Mouse (Mus musculus) monocyte, adult 2 months (primary cell): ENCODE data around the gene Dph2.
A peak's percentile ranks its signal among the peaks of the same experiment; 100 is the strongest.

Experiments used
- DNase-seq, 2 experiments: peaks; one replicate each; pipeline ENCODE4 v3.0.0; 2022; ENCODE audit warnings: low spot score in 2 of 2, low read depth in 1 of 2

The Dph2 gene

DNA sequence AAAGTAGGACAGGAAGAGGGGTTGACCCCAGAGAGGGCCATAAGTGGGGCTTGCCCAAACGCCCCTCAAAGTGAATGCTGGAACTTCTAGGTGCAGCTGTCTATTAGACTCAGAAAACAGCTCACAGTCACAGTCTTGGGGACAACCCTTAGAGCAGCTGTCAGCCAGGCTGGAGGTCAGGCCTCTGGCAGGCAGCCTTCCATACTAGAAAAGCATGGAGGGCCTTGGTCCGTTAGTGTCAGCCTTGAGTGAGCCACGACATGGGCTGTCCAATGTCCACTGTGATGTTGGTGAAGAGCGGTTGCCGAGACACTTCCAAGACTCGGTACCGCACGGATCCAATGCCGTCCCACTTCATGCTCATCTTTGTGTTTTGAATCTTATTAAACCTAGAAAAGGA lies 18.2 kb downstream of the Dph2 start:
- DNase-seq, result no peak

DNA sequence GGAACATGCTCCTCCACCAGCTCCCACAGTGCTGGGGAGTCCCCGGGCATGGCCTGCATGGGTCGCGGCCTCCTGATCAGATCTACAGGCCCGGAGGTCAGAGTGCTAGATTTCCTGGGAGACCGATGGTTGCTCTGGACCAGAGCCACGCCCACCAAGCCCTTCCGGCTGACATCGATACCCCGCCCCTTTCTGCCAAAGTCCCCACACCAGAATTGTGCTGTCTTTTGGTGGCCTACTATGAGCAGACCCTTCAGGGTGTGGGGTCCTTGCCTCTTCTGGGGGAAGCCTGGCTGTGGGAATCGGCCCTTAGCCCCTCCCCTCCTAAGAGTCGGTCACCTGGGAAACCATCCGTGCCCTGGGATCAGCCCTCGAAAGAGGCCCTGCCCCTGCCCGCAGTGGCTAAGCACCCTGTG lies 19.4 kb downstream of the Dph2 start, which contains the start of gene Ccdc24:
TSS of gene Ccdc24 (minus strand) at position 87 of the 416 bp plus-strand sequence.
- no peak for DNase-seq

DNA sequence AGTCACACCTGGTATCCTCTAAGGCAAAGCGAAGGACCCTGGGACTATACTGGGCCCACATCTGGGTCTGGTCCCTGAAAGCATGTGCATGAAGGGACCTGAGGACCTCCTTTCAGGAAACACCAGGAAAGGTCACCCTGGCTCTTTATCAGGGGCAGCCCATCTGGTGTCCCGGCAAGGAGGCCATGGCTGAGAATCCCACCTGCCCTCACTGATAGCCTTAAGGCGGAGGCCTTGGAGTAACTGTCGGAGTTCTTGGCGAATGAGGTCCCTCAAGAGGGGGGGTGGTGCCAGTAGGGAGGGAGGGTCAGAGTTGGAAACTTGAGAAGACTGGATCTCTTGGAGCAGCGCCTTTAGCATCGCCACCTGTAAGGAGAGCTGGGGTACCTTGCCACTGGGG lies 20.0 kb downstream of the Dph2 start:
- no peak for DNase-seq

DNA sequence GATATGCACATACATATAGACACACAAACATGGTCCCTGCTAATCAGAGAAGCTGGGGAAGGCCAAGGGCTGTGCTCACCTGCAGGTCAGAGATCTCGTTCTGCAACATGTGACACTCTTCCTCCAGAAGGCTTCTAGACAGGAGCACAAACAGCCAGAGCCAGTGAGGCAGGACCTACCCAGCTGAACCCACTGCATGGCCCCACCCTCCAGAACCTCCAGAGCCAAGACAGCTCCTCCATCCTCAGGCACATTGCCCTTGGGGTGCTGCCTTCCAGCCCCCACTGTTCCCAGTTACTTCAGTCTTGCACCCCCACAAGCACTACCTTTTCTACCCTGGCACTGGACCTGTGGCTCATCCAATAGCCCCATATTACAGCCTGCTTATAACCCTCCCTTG lies 21.4 kb downstream of the Dph2 start:
- no peak for DNase-seq

DNA sequence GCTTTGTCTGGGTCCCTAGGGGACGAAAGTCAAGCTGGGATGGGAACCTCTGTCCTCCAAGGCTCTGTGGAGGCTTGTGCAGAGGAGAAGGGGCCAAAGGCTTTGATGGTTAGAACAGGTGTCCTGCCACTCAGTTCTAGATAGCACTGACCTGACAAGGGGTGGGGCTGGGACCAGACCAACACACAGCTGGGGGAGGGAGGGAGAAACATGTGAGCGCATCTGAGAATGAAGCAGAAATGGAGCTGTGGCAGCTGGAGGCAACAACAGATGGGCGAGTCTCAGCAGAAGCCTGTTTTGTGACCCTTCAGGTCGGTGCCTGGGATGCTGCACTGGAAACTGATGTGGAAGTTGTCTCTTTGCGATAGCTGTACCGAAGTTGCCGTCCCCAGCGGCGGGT lies 22.5 kb downstream of the Dph2 start:
- DNase-seq, result no peak

DNA sequence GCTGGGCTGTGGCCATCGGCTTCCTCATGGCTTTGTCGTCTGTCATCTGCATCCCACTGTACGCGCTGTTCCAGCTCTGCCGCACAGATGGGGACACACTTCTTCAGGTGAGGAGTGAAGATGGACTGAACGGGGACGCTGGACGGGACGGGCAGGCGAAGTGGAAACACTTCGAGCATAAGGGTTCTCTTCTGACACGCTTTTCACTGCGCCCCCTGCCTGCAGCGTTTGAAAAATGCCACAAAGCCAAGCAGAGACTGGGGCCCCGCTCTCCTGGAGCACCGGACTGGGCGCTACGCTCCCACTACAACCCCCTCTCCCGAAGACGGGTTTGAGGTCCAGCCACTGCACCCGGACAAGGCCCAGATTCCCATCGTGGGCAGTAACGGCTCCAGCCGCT lies 24.0 kb downstream of the Dph2 start:
- DNase-seq, result peak in 1 of 2 experiments; percentile 43

DNA sequence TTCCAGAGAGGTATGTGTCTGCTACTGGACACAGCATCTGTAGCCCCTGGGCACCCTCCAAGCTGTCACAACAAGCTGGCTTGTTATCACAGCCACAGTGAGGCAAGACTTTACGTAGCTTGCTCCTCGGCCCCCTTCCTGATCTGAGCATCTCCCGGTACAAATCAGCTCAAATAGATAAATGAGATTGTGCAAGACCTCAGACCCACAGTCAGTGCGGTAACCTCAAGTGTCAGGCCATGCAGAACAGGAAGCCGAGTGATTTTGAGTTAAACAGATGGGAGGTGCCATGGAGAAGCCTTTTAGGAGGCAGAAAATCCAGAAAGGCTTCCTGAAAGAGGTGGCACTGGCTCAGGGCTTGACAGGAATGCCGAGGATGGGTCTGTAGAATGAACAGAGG lies 24.8 kb downstream of the Dph2 start:
- no peak for DNase-seq

DNA sequence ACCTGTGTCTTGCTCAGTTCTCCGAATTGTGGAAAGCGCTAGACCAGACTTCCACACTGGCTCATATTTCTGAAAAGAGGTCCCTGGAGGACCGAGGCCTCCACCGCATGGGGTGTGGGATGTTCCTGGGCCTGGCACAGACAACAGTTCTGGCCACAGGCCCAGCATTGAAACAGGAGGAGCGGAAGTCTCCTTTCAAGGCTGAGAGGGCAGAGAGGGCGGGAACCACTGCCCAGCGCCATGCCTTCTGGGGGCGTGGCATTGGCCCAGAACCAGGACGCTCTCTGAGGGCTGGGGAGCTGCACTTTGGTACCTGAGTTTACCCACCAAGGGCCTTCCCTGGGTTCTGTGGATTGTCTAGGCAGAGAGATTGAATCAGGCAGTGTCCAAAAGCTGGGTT lies 25.7 kb downstream of the Dph2 start:
- DNase-seq, result peak in 1 of 2 experiments; percentile 16

DNA sequence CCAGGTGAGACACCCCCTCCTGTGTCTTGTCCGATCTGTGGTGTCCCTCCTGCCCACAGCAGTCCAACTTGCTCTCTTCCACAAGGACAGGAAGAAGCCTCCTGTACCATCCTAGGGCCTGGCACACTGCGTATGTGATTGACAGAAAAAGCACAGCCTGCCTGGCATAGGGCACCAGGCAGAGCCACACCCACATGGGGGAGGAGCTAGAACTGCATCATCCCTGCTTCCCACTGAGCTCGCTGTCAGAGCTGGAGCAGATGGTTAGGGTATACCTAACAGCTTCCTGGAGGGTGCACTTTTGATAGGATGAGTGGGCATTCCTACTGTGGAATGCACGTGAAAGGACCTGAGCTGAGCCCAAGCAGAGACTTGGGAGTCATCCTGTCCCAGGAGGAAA lies 29.0 kb downstream of the Dph2 start:
- peak in 1 of 2 experiments; percentile 18 for DNase-seq

DNA sequence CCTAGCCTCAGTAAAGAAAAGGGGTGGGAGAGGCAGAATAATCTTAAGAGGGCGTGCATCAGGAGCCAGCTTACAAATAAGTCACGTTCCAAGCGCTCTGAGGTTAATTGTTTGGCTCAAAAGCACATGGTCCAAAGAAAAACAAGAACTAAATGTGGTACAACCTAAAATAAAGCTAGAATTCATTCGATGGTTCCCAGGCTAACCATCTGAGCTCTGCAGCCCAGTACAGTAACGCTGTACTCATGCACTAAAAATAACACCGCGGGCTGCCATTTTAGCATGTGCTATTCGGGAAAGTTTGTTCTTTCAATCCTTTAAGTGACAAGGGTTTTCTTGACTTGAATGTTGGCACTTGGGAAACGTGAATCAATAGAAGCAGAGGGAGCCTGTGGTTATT lies 31.3 kb downstream of the Dph2 start:
- DNase-seq, result no peak

DNA sequence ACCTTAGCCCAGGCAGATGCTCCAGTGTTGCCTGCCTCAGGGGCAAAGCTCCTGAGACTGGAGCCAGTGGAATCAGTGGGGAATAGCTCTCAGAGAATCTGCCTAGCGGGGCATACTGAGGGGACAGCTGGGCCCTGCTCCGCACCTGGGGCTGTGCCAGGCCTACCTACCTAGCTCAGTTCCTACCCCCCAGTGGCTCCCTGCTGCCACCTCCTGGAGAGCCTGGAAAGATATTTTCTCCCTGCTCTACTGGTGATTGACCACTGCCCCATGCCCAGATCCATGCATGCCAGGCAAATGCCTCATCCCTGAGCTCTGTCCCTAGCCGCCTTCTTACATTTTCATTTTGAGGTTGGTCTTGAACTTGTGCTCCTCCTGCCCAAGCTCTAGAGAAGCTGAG lies 33.0 kb downstream of the Dph2 start:
- DNase-seq, result no peak

DNA sequence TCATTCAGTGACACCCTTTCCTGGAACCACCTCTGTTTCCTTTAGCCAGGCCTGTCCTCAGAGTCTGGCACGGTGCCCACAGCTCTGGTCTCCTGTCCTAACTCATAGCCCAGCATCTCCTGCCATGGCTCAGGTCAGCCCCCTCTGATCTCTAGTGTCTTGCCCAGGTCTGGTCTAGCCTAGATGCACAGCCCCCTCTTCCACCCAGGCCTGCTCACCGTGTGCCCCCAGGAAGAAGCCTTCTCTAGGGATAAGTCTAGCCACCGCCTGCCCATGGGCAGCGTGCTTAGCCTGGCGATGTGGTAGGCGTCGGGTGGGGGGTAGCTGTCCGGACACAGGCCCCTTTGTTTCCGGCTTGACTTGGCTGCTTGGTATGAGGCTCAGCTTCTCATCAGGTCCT lies 36.7 kb downstream of the Dph2 start:
- DNase-seq, result no peak

DNA sequence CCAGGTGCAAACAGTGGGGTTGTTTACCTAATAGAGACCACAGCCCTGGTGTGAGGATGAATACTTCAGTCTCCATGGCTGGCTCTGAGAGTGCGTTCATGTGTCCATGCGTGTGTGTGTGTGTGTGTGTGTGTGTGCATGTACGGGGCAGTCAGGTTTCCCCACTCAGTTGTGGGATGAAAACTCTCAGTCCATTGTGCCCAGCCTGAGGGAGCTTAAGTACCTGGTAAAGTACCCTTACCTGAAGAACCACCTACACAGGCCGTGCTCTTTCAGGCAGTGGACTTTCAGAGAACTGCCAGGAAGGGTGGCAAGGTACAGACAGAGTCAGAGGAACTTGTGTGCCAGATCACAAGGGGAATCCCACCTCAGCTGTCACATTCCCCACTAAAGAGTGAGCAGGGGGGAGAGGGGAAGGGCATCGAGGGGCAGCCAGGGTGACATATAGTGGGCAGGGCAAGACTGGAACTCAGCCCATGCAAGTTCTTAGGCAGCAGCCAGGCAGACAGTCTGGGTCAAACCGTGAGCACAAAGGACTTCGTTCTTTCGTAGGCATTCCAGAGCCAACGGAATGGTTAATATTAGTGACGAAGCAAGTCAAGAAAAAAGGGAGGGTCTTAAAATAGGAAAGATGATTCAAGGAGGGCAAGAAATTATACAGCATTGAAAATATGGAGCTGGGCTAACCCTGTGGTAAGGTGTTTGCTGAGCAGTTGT lies 39.5 kb downstream of the Dph2 start:
- no peak for DNase-seq

DNA sequence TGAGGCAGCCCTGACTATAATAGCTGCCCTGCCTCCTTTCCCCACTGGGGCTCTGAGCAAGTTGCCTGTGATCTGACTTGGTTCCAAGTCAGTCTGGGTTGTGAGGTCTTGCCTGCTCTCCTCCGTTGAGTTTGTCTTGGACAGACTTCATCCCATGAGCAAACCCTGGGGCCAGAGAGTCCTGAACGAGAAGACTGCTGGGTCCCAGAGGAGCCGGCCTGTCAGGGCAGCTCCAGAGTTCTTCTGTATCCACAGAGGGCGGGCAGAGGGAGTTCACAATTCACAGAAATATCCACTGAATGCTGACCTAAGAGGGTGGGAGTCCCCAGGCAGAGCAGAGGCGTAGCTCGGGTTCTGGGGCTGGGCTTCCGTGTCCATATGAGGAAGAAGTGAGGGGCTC lies 41.0 kb downstream of the Dph2 start:
- DNase-seq, result no peak

DNA sequence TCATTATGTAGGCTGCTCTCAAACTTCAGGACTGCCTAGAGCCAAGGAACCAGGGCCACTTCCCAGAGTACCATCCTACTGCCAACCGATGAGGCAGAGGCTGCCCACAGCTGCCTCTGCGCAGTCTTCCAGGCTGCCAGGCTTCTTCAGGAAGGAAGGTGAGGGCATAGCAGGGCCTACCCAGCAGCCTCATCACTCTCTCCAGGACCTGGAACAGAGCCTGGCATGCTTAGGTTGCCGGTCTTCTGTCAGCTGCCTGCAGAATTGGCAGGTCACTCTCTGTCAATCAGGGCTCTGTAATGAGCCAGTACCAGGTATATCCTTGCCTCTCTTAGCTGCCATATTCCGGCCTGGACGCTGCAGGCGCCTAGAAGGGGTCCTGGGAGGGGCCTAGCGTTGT lies 41.7 kb downstream of the Dph2 start:
- DNase-seq, result no peak

DNA sequence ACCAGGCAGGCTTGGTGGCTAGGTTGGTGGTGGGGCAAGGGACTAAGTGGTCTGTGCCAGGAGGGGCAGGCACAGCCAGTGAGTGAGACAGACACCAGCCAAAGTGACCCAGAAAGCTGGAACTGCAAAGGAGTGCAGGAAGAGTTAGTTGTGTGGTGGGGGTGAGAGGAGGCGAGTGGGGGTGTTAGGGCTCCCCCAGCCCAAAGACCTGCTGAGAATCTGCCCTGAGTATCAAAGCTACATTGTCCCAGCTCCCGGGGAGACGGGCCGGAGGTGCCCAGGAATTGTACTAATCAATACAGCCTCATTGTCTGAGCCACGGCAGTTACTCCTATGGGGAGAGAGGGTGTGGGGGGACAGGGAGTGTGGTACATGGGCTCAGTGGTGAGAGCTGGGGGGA lies 42.3 kb downstream of the Dph2 start:
- DNase-seq, result no peak

DNA sequence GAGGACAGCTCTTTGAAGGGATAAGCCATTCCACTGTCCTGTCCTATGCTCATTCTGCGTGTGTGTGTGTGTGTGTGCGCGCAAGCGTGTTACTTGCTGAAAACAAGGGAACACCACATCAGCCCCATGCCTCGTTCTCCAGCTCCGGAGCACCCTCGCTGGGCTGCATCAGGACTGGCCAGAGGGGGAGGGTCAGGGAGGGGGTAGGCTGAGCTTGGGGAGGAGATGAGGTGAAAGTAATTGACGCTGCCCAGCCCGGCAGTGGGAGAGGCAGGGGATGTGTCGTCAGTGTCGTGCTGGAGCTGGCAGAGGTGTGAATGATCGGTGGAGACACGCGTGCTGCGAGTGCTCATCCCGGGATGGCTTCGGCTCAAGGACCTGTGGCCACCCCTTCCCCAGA lies 42.8 kb downstream of the Dph2 start:
- no peak for DNase-seq

DNA sequence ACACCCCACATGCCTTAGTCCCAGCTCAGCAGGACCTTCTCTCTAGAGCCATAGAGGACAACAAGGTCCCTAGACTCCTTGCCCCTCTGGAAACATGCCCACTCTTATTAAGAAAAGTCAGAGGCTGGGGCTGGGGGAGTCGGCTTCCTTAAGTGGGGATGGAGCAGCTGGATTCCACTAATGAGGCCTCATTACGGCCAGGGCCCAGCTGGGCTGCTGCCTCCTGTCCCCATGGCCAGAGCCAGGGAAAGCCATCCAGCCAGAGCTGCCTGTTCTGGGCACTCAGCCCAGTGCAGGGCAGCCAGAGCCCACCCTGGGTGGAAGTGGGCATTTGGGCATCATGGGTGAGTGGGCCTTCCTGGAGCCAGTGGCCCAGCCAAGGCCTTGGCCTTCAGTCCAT lies 44.8 kb downstream of the Dph2 start:
- DNase-seq, result no peak

DNA sequence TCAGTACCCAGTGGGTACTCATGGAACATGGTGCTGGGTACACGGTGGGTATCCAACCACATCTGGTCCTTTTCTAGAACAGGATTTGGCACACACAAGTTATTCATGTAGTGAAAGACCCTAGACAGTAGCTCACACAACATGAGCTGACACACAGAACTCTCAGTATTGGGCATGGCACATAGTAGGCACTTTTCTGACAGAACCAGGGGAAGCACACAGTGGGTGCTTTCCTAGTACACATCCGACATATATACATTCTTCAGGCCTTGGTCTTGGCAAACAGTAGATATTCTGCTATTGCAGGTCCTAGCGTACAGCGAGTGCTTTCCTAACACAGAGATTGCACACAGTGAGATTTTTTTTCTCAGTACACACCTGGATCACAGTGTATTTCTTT lies 45.6 kb downstream of the Dph2 start:
- DNase-seq, result no peak

DNA sequence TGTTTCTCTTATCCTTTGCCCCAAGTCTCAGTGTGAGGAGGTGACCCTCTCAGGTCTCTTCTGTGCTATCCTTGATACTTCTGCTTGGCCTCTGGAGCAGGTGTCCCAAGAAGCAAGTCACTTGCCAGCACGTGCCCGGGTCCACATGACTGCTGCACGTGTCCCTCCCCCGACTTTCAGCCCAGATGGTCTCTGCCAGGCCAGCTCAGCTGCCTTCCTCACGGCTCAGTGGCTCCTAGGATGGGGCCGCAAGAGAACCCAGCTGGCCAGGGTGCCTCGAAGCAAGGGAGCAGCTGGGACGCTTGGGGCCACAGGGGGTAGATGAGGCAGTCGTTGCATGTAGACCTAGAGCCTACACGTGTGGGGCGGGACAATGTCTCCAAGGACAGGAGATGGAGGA lies 46.5 kb downstream of the Dph2 start:
- no peak for DNase-seq

DNA sequence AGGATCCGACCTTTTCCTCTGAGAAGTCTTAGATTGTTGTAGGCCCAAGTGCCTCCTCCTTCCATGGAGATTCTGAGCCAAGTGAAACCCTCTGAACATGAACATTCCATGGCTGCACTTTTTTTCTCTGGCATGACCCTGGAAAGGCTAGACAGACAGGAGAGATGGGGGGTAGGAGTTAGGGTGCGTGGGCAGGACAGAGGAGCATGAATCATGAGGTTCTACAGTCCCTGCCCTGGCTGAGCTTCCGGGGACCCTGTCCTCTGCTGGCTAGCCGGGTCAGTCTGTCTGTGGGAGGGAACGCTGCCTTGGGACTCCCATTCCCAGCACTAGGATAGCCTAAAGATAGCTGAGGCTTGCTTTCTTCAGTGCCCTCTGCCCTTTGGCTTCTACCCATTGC lies 47.4 kb downstream of the Dph2 start:
- DNase-seq, result no peak

DNA sequence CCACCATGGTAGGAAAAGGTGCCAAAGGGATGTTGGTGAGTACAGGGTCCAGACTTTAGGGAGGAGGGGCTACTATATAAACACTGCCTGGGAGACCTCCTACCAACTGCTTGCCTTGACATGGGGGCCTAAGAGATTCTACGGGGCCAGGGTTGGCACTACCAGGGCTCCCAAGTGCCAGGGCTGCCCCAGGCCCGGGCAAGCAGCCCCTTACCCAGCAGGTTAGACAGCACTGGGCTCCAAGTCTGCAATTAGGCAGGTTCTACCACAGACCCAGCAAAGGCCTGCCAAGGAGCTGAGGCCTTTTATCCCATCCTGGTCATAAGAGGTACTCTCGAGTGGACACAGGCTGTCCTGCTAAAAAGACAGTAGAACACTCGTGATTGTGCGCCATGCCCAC lies 48.7 kb downstream of the Dph2 start:
- no peak for DNase-seq

DNA sequence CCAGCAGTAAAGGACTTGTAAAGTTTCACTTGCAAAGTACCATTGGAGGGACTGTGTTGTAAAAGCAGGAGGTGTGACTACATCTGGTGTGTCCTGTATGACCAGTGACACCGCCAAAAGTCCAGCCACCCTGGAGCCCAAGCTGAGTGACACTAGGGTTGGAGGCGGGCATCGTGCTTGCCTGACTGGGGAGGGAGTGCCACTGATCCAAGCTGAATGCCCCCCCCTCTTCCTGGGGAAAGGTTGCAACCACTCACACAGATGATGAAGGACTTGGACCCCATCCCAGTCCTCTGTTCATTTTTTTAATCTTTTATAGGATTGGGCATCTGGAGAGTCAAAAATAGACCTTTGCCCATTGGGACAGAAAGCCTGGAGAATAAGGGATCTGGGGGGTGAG lies 50.3 kb downstream of the Dph2 start:
- DNase-seq, result no peak

DNA sequence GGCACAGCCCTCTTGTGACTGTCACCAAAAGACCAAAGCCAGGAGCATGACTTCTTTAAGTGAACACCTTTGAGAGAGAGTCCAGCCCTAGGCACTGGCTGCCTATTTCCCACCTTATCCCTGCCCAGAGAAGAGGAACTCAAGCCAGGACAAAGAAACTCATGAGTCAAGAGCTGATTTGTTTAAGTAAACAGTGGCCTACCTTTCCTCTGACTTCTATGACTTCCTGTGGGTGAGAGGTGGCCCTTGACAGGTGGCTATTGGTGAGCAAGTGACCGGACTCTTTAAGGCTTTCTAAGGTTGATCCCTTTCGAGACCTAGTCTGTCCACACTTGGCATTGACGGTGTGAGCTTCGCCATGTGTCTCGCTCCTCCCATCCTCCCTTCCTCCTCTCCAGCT lies 51.0 kb downstream of the Dph2 start:
- DNase-seq, result no peak
